Mouse (Mus musculus) hindlimb bud, embryonic 11.5 days (tissue): Measurements from ENCODE around the gene Chrm5.

Experiments
- DNase-seq: peaks from one replicate; pipeline ENCODE4 v3.0.0-alpha.2; 2012; ENCODE audit warnings: low read depth, low spot score; ENCODE audit errors: extremely low spot score

The Chrm5 gene

GRCm38 (mm10) chr2:112430403-112430802, 50.2 kb downstream of the Chrm5 start:
- DNase-seq = no peak

- no peak for DNase-seq
These were observed 50.9 kb downstream of the Chrm5 start for GRCm38 (mm10) chr2:112429665-112430064.
